Mouse (Mus musculus) limb, embryonic 14.5 days (tissue): ENCODE measurements around the gene Col4a2. TPM values are rescaled to one million over a fixed set of nuclear protein-coding genes. Genes with fewer than 3 reads are reported as not detected.

Source experiments
- ATAC-seq: fragments of 200-750 bp; cut with Nextera tagmentation; 2 replicates; pipeline ENCODE4 v1.8.0; 2017; ENCODE audit warnings: low read depth, moderate number of reproducible peaks, moderate TSS enrichment; ENCODE audit not compliant: low FRiP score
- DNase-seq: peaks from one replicate; pipeline ENCODE4 v3.0.0-alpha.2; 2015; ENCODE audit warnings: low spot score
- H3K27ac ChIP-seq: fragments of 300-500 bp; sonication (generic); replicated peaks from 2 replicates; pipeline ENCODE4 v1.5.1; 2014; ENCODE audit warnings: low read depth, mild to moderate bottlenecking, low read length, moderate library complexity, mixed read lengths
- H3K27me3 ChIP-seq: fragments of 300-500 bp; sonication (generic); 2 replicates; pipeline ENCODE4 v1.6.1; 2014; ENCODE audit warnings: low read length, mixed read lengths; ENCODE audit not compliant: control insufficient read depth, insufficient read depth
- H3K36me3 ChIP-seq: fragments of 300-500 bp; sonication (generic); 2 replicates; pipeline ENCODE4 v1.6.1; 2014; ENCODE audit warnings: mild to moderate bottlenecking, low read length, moderate library complexity, mixed read lengths; ENCODE audit not compliant: control insufficient read depth, insufficient read depth
- H3K4me1 ChIP-seq: fragments of 300-500 bp; sonication (generic); 2 replicates; pipeline ENCODE4 v1.6.1; 2014; ENCODE audit warnings: antibody characterized with exemption, low read length, mixed read lengths; ENCODE audit not compliant: control insufficient read depth, insufficient read depth
- H3K4me2 ChIP-seq: fragments of 300-500 bp; sonication (generic); replicated peaks from 2 replicates; pipeline ENCODE4 v1.6.1; 2014; ENCODE audit warnings: low read depth, mild to moderate bottlenecking, low read length, moderate library complexity; ENCODE audit not compliant: severe bottlenecking
- H3K4me3 ChIP-seq: fragments of 300-500 bp; sonication (generic); replicated peaks from 2 replicates; pipeline ENCODE4 v1.5.1; 2014; ENCODE audit warnings: low read length
- H3K9ac ChIP-seq: fragments of 300-500 bp; sonication (generic); 2 replicates; pipeline ENCODE4 v1.6.1; 2014; ENCODE audit warnings: mild to moderate bottlenecking, low read depth, low read length, moderate library complexity; ENCODE audit not compliant: severe bottlenecking
- H3K9me3 ChIP-seq: fragments of 300-500 bp; sonication (generic); 2 replicates; pipeline ENCODE4 v1.6.1; 2016; ENCODE audit warnings: low read length; ENCODE audit not compliant: control insufficient read depth
- POLR2A ChIP-seq: fragments of 200-500 bp; IDR thresholded peaks from 2 replicates; pipeline ENCODE4 v1.8.0; 2012; ENCODE audit warnings: inconsistent platforms, mild to moderate bottlenecking, moderate library complexity, borderline replicate concordance; ENCODE audit not compliant: insufficient read depth, insufficient read length; ENCODE audit errors: extremely low read depth
- WGBS: fragments of 180-500 bp; shearing (Covaris S2); extraction: QIAGEN DNeasy Blood & Tissue Kit; methylation state at CpG from one replicate; pipeline ENCODE4 v1.1.7; 2014; 5-methylcytosine and 5-hydroxymethylcytosine counted together
- polyA plus RNA-seq, 2 experiments: library from polyadenylated mRNA; depleted of rRNA in 1 of 2; stranded (reverse) in 1 of 2; unstranded in 1 of 2; fragments of >200 nt; fragmentation: Nextera tagmentation in 1 of 2; extraction: Ambion mirVana in 1 of 2; gene quantifications; 2 replicates each; pipeline versions ENCODE4 v1.2.1 to v1.2.3; 2012 to 2014

Gene Col4a2
- polyA plus RNA-seq, 2 experiments, result 76.4 to 89.0 TPM

GRCm38 (mm10) chr8:11315179-11315943, 2.8 kb downstream of the Col4a2 start:
- Histone ChIP-seq H3K4me3 (no peak overlapping the region), H3K9ac (no peak overlapping the region), H3K4me1 (peaks cover 12% of the 10 kb centered on the region), H3K9me3 (no peaks in the 10 kb centered on the region), H3K4me2 (peak overlapping the region; percentile 9; the same call in 1 of the 2 replicates), H3K36me3 (0 out of 2 replicates have a peak, but pooled peaks cover 6% of the 10 kb centered on the region), H3K27ac (no peak overlapping the region), H3K27me3 (no peaks in the 10 kb centered on the region)
- TF ChIP-seq POLR2A, result no peak
- ATAC-seq, result no peak
- no peak for DNase-seq
- 81% methylated on average over 16 of the region's 16 CpGs for WGBS

GRCm38 (mm10) chr8:11316118-11316517, 3.5 kb downstream of the Col4a2 start:
- no peak overlapping the region for H3K4me2 ChIP-seq
- no peak overlapping the region for H3K9ac ChIP-seq
- peaks cover 12% of the 10 kb centered on the region for H3K4me1 ChIP-seq
- no peak for TF ChIP-seq POLR2A
- ATAC-seq (no peak), DNase-seq (no peak)
- no peaks in the 10 kb centered on the region for H3K9me3 ChIP-seq
- no peak overlapping the region for H3K27ac ChIP-seq
- no peaks in the 10 kb centered on the region for H3K27me3 ChIP-seq
- H3K36me3 ChIP-seq, result 0 out of 2 replicates have a peak, but pooled peaks cover 6% of the 10 kb centered on the region
- H3K4me3 ChIP-seq, result no peak overlapping the region
- WGBS, result 90% methylated on average over 6 of the region's 6 CpGs

- DNase-seq (no peak), ATAC-seq (no peak)
- TF ChIP-seq POLR2A, result no peak
- no peak overlapping the region for H3K4me2 ChIP-seq
- 88% methylated on average over 11 of the region's 11 CpGs for WGBS
- peaks cover 4% of the 10 kb centered on the region; the same call in 1 of the 2 replicates for H3K4me1 ChIP-seq
- H3K27me3 ChIP-seq, result no peaks in the 10 kb centered on the region
- no peak overlapping the region for H3K27ac ChIP-seq
- H3K4me3 ChIP-seq, result no peak overlapping the region
- peaks cover 6% of the 10 kb centered on the region; the same call in 1 of the 2 replicates for H3K36me3 ChIP-seq
- H3K9me3 ChIP-seq, result no peaks in the 10 kb centered on the region
- no peak overlapping the region for H3K9ac ChIP-seq
Measured at GRCm38 (mm10) chr8:11319405-11319804, 6.8 kb downstream of the Col4a2 start.

- DNase-seq (no peak), ATAC-seq (no peak)
- Histone ChIP-seq H3K27me3 (no peaks in the 10 kb centered on the region), H3K9ac (no peak overlapping the region), H3K4me3 (no peak overlapping the region), H3K9me3 (no peaks in the 10 kb centered on the region), H3K4me2 (no peak overlapping the region), H3K36me3 (peaks cover 5% of the 10 kb centered on the region; the same call in 1 of the 2 replicates), H3K4me1 (peaks cover 6% of the 10 kb centered on the region), H3K27ac (no peak overlapping the region)
- TF ChIP-seq POLR2A, result no peak
- 91% methylated on average over 7 of the region's 7 CpGs for WGBS
Measured at GRCm38 (mm10) chr8:11321841-11322240, 9.2 kb downstream of the Col4a2 start.

- no peak overlapping the region for H3K9ac ChIP-seq
- H3K4me3 ChIP-seq, result no peak overlapping the region
- peaks cover 17% of the 10 kb centered on the region for H3K4me1 ChIP-seq
- peaks cover 3% of the 10 kb centered on the region; the same call in 1 of the 2 replicates for H3K36me3 ChIP-seq
- H3K9me3 ChIP-seq, result no peaks in the 10 kb centered on the region
- ATAC-seq (no peak), DNase-seq (no peak)
- WGBS, result 87% methylated on average over 5 of the region's 5 CpGs
- no peak overlapping the region for H3K4me2 ChIP-seq
- no peak overlapping the region for H3K27ac ChIP-seq
- no peak for TF ChIP-seq POLR2A
- H3K27me3 ChIP-seq, result no peaks in the 10 kb centered on the region
Measured at GRCm38 (mm10) chr8:11322724-11323585, 10.3 kb downstream of the Col4a2 start.
